Mouse (Mus musculus): ENCODE measurements at regions not wholly inside any gene's neighbourhood (a gene's known extent, or its start where the extent isn't known, plus 50 kb on each side); places are given as distances from the start of the nearest gene placed in this dataset.

- no peaks in the 10 kb centered on the region for H3K36me3 ChIP-seq
- ATAC-seq, result no peak
- no peak overlapping the region for H3K27ac ChIP-seq
- no peak overlapping the region for H3K4me3 ChIP-seq
- H3K4me2 ChIP-seq, result no peak overlapping the region
- H3K9me3 ChIP-seq (replicated peaks), result no peaks in the 10 kb centered on the region
- WGBS (ENCODE audit: insufficient replicate concordance), result 47% methylated on average over 5 of the region's 5 CpGs
- no peak overlapping the region for H3K9ac ChIP-seq
- H3K27me3 ChIP-seq (replicated peaks), result peaks cover 6% of the 10 kb centered on the region
- peaks cover 7% of the 10 kb centered on the region; the same call in 1 of the 2 replicates for H3K4me1 ChIP-seq
Observed at GRCm38 (mm10) chr2:131403543-131404217, 51.0 kb upstream of the Rnf24 start.
